Mouse (Mus musculus) adrenal gland, adult 2 months (tissue): ENCODE results near the gene Ap1m2. TPM values are rescaled to one million over a fixed set of nuclear protein-coding genes. Genes with fewer than 3 reads are reported as not detected.
A peak's percentile ranks its signal among the peaks of the same experiment; 100 is the strongest.

Experiments used
- DNase-seq: peaks from one replicate; pipeline ENCODE4 v3.0.0; 2021
- long read RNA-seq: library from polyadenylated mRNA; stranded (forward); transcript quantifications from one replicate; pipeline ENCODE4 v2.0.0, GENCODE M21; 2021
- polyA plus RNA-seq: library from polyadenylated mRNA; depleted of rRNA; stranded (reverse); fragments of >200 nt; gene quantifications from 2 replicates; pipeline ENCODE4 v1.2.3, GENCODE M21; 2012; rRNA removed
- total RNA-seq, 2 experiments: library from RNA; stranded (reverse); gene quantifications; 2 replicates each; pipeline ENCODE4 v1.2.3; 2021

Ap1m2 gene
- total RNA-seq (not detected), polyA plus RNA-seq (not detected in 2 replicates)
- long read RNA-seq, result 0 reads

DNA sequence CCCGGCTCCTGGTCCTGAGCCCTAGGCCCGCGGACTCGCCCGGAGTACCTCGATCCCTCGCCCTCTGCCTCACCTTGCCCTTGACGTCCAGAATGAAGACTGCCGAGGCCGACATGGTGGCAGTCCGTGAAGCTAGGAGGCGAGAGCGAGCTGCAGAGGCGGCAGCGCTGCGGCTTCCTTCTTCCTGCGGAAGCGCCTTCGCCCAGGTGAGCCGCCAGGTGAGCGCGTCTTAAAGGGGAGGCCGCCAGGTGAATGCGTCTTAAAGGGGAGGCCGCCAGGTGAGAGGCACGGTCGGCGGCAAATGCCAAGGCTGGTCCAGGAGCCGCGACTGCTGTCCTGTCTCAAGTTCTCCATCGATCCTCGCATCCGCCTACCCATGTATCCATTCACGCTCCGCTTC lies at the start of gene Ap1m2:
Ap1m2 (minus strand) TSS at position 204 of the 400 bp plus-strand sequence.
- no peak for DNase-seq

DNA sequence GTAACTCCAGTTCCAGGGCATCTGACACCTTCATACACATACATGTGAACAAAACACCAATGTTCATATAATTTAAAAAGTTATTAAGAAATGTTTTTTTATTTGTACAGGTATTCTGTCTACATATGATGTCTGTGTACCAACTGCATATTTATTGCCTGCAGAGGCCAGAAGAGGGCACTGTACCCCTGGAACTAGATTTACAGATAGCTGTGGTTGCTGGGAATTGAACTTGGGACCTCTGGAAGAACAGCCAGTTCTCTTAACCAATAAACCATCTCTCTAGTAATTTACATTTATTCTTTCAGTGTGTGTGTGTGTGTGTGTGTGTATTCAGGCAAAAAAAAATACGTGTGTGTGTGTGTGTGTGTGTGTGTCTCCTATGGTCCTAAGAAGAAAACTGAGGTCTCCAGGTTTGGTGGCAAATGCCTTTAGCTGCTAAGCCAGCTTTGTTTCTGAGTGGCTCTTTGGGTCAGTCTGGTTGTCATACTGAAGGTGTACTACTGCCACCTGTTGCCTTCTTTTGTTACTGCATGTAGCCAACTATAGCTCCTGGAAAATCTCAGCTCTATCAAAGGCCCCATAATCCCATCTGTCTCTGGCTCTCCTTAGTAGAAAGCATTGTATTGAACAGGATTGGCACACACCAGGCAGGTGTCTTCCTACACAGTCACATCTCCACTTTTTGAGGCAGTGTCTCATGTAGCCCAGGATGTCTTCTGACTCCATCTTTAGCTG lies 45.0 kb upstream of the Ap1m2 start:
- peak; percentile 60 for DNase-seq

DNA sequence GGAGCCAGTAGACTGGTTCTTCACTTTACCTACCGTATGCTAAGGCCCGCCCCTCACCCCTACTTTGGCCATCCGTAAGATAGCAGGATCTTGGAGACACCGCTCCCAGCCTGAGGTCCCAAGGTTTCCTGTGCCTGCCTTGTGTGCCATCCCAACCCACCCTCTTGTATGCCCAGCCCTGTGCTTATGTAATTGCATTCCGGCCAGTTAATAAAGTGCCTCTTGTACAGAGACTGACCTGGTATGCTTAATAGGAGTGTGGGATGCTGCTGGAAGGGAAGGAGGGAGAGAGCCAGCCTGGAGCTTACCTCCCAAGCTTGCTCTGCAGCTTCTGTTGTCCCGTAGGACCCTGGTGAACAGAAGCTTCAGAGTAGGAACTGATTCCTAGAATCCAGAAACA lies 42.7 kb upstream of the Ap1m2 start:
- DNase-seq, result no peak

DNA sequence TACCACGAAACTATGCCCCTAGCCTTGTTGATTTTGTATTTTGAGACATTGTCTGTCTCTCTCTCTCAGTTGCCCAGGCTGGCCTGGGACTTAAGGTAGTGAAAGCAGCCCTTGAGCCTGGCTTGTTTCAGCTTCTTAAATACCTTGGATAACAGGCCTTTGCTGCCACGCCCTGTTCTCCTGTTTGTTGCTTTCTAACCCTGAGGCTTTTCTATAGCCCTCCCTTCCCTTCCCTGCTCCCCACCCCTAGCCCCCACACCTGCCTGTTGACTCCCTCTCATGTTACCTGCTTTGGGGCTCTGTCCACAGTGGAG lies 41.2 kb upstream of the Ap1m2 start:
- no peak for DNase-seq

DNA sequence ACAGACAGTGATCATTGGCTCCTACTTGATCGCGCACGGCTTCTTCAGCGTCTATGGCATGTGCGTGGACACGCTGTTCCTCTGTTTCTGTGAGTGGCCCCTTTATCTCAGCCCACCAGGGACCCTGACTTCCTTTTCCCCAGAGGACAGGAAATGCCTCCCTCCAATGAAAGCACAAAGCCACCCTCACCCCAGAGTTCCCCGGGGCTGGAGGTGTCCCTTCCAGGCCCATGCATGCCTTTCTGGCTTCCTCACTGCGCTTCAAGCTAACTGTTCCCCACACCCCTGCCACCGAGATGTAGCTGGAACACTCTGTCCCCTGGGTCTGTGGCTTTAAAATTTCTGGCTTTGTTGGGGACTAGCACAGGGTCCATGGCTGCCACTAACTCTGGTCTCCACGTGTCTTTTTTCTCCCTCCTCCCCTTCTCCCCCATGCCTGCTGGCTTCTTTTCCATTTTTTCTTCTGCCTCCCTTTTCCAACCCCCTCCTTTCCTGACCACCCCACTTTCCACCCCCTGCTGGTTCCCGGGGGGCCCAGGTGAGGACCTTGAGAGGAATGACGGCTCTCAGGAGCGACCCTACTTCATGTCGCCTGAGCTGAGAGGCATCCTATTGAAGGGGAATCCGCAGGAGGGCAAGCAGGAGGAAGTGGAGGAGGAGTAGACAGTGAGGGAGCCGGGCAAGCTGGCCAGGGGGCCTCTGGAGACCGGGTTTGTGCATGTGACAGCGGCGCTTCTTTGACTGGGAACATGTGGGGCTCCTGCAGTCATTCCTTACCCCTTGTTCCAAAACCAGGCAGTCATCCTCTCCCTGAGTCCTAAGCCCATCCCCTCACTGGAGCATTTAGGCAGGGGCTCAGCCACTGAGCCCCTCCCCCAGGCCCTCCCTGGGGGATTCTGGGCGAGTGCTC lies 40.6 kb upstream of the Ap1m2 start:
- no peak for DNase-seq

DNA sequence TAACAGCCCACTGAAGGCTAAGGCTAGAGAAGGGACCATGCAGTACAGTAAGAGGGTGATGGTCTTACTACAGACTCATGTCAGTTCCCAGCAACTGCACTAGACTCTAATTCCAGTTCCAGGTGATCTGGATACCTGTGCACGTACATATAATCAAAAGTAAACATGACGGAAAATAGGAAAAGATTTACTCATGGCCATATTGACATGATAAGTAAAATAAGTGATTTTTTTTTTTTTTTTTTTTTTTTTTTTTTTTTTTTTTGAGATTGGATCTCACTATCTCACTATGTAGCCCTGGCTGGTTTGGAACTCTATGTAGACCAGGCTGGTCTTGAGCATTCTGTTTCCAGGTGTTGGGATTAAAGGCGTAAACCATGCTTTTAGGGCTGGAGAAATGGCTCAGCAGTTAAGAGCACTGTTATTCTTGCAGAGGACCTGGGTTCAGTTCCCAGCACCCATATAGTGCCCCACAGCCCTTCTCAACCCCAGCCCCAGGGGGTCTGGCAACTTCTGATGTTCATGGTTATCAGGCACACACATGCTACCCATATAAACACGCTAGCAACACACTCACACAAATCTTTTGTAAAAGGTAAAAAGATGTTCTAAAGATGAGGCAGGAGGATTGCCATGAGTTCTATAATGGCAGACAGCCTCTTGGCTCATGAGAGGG lies 39.7 kb upstream of the Ap1m2 start:
- no peak for DNase-seq

DNA sequence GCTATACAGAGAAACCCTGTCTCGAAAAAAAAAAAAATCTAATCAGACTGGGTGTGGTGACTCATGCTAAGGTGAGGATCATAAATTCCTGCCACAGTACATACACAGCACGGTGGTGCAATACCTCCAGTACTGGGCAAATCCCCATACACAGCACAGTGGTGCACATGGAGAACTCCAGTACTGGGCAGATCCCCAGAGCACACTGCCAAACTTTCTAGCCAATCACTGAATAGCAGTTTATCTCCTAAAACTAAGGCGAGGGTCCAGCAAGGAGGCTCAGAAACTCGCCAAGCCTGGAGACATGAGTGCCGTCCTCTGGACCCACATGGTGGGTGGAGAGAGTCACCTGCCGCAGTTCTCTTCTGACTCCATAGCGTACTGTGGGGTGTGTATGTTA lies 39.0 kb upstream of the Ap1m2 start:
- no peak for DNase-seq

DNA sequence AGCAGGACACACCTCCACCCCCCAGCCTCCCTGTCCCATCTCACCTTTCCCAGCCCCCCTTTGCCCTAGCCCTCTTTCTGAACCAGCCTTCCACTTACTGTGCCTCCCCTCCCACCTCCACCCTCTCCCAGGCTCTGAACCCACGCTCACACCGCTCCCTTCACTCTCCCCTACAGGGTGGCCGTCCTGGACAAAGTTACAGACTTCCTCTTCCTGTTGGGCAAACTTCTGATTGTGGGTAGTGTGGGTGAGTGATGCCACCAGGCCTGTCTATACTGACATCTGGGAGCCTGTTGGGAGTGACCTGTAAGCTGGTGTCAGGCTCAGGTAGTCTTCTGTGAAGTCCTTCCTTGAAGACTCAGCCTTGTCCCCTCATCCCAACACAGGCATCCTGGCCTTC lies 36.0 kb upstream of the Ap1m2 start:
- no peak for DNase-seq

DNA sequence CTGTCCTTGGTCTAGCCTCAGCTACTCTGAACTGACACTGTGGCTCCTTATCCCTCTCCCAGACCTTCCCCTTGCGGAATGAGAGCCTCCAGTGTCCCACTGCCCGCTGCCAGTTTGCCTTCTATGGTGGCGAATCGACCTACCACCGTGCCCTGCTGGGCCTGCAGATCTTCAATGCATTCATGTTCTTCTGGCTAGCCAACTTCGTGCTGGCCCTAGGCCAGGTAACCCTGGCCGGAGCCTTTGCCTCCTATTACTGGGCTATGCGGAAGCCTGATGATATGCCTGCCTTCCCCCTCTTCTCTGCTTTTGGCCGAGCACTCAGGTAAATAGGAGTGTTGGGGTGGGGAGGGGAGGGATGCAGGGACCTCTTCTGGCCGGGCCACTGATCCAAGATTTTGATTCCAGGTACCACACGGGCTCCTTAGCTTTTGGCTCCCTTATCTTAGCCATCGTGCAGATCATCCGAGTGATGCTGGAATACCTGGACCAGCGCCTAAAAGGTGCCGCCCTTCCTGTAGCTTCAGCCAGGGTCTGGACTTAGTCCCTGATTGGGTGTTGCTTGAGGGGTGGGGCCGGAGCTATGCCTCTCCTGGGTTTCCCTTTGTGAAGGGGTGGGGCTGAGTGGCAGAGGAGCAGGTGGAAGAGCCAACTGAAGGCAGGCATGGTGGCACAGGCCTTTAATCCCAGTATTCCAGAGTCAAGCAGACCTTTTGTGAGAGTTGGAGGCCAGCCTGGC lies 34.7 kb upstream of the Ap1m2 start:
- DNase-seq, result no peak

DNA sequence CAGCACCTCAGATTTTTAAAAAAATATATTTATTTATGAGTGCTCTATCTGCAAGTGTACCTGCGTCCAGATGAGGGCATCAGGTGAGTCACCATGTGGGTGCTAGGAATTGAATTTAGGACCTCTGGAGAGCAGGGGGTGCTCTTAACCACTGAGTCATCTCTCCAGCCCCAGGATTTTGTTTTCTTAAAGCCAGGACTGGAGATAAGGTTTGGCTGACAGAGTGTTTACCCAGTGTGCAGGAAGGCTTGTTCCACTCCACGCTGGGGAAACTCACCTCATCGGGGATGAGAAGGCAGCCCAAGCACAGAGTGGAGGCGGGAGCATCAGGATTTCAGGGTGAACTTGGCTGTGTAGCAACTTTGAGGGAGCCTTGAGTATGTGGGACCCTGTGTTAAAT lies 28.3 kb upstream of the Ap1m2 start:
- no peak for DNase-seq

DNA sequence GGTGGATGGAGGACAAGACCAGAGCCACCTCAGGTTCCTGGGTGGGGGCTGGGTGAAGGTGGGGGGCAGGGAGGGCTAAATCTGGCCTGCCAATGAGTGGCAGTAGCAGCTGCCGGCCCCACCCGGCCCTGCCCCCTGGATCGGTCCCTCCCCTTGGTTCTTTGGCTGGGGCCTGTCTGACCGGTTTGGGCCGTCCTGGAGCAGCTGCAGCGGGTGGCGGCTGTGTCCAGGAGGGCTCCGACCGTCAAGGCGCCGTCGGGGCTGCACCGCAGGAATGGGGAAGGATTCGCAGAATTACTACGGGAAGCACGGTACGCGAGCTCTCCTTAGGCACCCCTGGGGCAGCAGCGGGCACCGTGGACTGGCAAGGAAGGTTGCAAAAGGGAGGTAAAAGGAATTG lies 25.5 kb upstream of the Ap1m2 start:
- no peak for DNase-seq

DNA sequence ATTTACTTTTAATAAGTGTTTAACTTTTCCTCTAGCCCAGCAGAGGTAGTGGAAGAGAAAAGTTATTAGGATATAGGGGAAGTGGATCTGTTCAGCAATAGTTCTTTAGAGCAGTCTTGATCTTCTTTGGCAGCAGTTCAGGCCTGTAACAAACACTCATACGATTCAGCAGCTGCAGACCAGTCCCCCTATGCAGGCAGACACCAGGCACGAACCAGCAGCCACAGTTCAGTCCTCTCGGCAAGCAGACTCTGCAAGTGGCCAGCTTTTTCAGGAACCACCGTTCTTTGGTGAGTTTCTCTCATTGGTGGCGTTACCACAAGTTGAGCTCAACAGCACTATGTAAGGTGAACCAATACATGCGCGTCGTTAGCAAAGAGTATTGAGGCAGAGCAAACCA lies 24.4 kb upstream of the Ap1m2 start:
- DNase-seq, result no peak

DNA sequence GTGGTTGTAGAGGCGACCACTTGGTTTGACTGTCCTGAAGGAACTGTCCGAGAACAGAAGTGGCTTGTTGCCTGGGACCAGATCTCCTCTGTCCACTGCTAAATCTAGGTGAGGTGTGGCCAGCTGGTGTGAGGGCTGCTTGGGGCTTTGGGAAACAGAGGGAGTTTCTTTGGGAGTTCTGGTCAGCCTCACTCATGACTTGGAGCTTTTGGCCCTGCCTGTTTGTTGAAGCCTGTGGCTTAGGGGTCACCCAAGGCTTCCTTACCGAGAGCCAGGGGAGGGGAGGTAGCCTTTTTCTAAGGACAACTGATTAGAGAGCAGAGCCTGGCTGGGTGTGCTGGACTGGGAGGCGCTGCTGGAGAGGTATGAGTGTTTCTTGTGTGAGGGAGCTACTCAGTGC lies 23.3 kb upstream of the Ap1m2 start:
- DNase-seq, result no peak

DNA sequence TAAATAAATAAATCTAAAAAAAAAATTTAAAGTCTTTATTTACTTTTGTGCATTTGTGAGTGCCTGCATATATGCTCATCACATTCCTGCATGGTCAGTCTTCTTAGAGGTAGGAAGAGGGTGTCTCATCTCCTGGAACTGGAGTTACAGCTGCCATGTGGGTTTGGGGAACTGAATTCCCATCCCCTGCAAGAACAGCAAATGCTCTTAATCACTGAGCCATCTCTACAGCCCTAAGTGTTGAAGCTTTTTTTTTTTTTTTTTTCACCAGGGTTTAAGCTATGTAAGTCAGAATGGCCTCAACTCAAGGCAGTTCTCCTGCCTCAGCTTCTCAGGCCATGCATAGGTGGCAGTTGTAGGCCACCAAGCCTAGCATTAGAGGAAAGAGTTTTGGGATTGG lies 22.6 kb upstream of the Ap1m2 start:
- no peak for DNase-seq

DNA sequence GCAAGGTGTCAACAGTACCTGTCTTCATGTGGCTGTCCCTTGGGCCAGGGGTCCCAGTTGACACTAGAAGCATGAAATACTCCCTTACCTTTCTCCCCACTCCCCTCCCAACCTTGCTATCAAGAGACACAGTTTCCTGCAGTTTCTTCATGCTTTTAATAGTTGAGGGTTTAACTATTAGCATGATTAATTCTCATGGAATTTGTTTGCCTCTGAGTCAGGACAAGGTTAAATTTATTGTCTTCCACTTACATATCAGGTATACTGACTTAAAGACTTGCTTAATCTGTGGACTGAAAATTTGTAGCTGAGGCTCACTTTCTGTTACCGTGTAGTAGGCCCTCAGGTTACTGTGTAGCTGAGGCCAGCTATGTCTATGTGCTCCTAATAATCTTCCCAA lies 21.4 kb upstream of the Ap1m2 start:
- no peak for DNase-seq

DNA sequence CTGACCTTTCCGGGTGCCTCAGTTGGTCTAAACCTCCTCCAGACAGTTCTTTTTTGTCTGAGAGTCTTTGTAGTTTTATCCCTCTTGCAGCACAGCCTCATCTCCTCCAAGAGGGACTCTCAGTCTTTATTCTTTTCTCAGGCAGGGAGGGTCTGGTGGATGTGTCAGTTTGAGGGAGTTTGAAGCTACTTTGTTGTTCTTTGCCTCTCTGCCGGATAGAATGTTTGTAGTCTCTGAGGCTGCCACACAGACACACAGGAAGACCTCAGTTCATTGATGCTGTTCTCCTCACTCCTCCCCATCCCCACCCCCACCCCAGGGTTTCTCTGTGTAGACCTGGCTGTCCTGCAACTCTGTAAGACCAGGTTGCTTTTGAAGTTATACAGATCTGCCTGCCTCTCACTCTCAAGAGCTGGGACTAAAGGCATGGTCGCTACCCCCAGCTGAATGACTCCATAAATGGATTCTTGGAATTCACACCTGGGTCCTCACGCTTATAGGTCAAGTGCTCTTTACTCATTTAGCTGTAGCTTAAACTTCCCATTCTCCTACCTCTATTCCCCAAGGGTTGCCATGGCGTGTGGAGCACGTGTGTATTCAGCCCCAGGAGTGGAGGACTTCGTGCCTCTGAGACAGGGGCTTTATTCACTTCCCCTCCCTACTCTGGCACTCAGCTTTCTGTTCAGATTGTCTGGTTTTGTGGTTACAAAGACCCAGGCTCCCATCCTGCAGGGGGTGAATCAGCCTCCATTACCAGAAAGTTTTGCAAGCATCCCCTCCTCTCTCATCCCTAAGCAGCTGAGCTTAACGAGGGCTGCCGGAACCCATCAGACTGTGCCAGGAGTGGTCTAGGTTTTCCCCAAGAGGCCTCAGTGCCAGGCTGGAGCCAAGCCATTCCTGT lies 20.3 kb upstream of the Ap1m2 start:
- DNase-seq, result no peak

DNA sequence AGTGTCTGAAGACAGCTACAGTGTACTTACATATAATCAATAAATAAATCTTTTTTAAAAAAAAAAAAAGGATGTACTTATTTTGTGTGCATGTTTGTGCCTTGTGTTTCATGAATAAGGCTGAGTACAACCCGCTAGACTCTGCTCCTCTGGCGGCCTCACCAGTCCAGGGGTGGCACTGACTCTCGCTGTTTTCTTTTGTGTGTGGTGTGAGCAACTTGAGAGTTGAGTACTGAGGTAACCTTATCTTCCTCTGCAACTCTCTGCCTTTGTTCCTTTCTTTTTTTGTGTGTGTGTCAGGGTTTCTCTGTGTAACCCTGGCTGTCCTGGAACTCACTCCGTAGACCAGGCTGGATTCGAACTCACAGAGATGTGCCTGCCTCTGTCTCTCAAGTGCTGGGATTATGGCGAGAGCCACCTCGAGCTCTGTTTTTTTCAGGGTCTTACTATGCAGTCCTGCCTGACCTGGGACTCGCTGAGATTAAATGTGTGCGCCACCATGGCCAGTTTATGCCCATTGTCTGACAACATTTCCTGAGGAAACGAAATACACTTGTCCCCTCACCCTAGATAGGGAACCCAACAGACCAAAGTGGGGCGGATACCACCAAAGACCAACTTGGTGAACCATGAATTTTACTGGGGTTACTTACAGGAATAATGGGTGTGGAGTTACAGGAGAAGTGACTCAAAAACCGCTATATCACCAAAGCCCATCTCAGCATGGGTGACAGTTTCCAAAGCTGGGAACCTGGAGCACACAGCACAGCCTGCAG lies 19.4 kb upstream of the Ap1m2 start:
- DNase-seq, result no peak

DNA sequence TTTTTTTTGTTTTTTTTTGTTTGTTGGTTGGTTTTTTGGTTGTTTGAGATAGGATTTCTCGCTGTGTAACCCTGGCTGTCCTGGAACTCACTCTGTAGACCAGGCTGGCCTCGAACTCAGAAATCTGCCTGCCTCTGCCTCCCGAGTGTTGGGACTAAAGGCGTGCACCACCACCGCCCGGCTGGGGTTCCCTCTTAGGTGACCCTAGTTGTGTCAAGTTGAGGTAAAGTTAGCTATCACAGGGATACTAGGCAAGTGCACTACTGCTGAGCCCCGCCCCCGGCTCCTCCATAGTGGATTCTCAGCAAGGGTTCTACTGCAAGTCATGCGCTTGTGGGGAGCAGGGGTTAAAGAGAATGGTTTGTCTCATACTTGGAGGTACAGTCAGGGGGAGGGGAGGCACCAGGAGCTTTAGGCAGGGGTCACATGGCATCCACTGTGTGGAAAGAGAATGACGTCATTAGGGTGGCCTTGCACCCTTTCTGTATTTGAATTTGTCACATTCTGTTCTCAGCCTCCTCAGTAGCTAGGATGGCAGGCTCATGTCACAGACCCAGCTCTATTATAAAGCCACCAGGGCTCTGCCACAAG lies 17.7 kb upstream of the Ap1m2 start:
- peak; percentile 47 for DNase-seq

DNA sequence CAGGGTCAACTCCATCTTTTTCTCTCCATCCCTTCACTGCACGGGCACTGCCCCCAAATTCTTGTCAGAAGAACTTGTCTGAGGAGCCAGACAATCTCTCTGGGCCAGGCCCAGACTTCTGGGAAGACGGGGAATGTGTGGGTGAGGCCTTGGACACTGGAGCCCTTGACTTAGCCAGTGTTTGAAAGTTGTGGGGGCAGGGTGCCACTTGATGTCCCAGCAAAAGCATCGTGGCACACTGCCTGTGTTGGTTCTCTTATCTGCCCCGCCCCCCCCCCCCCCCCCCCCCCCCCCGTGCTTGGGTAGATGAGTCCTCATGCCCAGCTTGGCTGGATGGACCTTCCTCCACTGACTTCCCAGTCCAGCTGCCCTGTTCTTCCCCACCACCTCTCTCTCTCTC lies 16.9 kb upstream of the Ap1m2 start:
- DNase-seq, result peak; percentile 35

DNA sequence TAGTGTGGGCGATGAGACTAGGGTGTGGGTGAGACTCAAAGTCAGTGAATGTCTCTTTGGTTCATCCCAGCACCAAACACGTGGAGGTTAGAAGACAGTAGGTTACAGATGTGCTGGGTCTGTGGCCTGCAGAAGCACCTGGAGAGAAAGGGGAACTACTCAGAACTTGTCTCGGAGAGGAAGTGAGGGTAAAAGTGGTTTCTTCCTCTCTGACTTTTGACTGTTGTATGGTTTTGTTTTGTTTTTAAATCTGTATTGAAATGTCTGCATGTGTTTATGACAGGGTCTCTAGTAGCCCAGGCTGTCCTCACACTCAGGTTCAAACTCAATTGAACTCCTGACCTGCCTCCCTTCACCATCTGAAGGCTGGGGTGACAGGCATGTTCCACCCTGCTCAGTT lies 15.9 kb upstream of the Ap1m2 start:
- no peak for DNase-seq
